12 mouse cellular contexts compared by ENCODE assay signal in genomic region chr3:107546956-107547355, GRCm38 (mm10). TPM values are rescaled to one million over a fixed set of nuclear protein-coding genes. Genes with fewer than 3 reads are reported as not detected.
DNase-seq lines count a peak whose midpoint lies in the region; ATAC-seq lines count a peak whose summit lies in the region.
"Had no signal": no experiment of that assay in that cellular context is flagged by ENCODE, and none has a peak within 500 bp of the region (broad histone marks: within the 10 kb centered on the region; RNA-seq: fewer than 3 reads in every experiment).

No protein-coding gene starts in this region.

- no peak overlapping the region for H3K4me2 ChIP-seq in hindbrain, embryonic 13.5 days
- no peak overlapping the region for H3K4me2 ChIP-seq in heart, embryonic 16.5 days (ENCODE audit: low read depth, low read length)
- no peak overlapping the region for H3K4me2 ChIP-seq in limb, embryonic 15.5 days

- 61% methylated on average over 2 of the region's 2 CpGs for WGBS in hindbrain, embryonic 13.5 days
- 81% methylated on average over 2 of the region's 2 CpGs for WGBS in hindbrain, embryonic 10.5 days
- WGBS in heart, embryonic 16.5 days, result 42% methylated on average over 2 of the region's 2 CpGs
- 27% methylated on average over 2 of the region's 2 CpGs for WGBS in limb, embryonic 15.5 days

- H3K27ac ChIP-seq in hindbrain, embryonic 13.5 days, result 0 out of 2 replicates have a peak overlapping the region, but pooled peaks have one; percentile 19
- no peak overlapping the region for H3K27ac ChIP-seq in hindbrain, embryonic 10.5 days
- no peak overlapping the region for H3K27ac ChIP-seq in heart, embryonic 16.5 days (ENCODE audit: low read length)
- H3K27ac ChIP-seq in limb, embryonic 15.5 days, result no peak overlapping the region

- no peaks in the 10 kb centered on the region for H3K9me3 ChIP-seq in hindbrain, embryonic 13.5 days
- H3K9me3 ChIP-seq in hindbrain, embryonic 10.5 days, result no peaks in the 10 kb centered on the region
- no peaks in the 10 kb centered on the region for H3K9me3 ChIP-seq in heart, embryonic 16.5 days (replicated peaks; ENCODE audit: control insufficient read depth, low read length)
- H3K9me3 ChIP-seq in limb, embryonic 15.5 days, result no peaks in the 10 kb centered on the region
- H3K9me3 ChIP-seq: G1E had no signal

- peak; percentile 63 for ATAC-seq in hindbrain, embryonic 13.5 days (ENCODE audit: low FRiP score)
- peak; percentile 76 for ATAC-seq in heart, embryonic 16.5 days (replicated peaks; ENCODE audit: extremely low read depth, insufficient read depth, low FRiP score)
- ATAC-seq in limb, embryonic 15.5 days (ENCODE audit: insufficient number of reproducible peaks, low FRiP score, low TSS enrichment, low read depth), result 0 out of 2 replicates have a peak, but pooled peaks have one; percentile 38

- H3K4me3 ChIP-seq in hindbrain, embryonic 13.5 days, result no peak overlapping the region
- H3K4me3 ChIP-seq in hindbrain, embryonic 10.5 days, result no peak overlapping the region
- H3K4me3 ChIP-seq in heart, embryonic 16.5 days (ENCODE audit: low read length), result no peak overlapping the region
- H3K4me3 ChIP-seq in limb, embryonic 15.5 days, result no peak overlapping the region

- H3K36me3 ChIP-seq in hindbrain, embryonic 13.5 days, result no peaks in the 10 kb centered on the region
- H3K36me3 ChIP-seq in hindbrain, embryonic 10.5 days, result no peaks in the 10 kb centered on the region
- H3K36me3 ChIP-seq in heart, embryonic 16.5 days (ENCODE audit: control insufficient read depth, insufficient read depth), result no peaks in the 10 kb centered on the region
- H3K36me3 ChIP-seq in limb, embryonic 15.5 days, result no peaks in the 10 kb centered on the region
- H3K36me3 ChIP-seq: G1E had no signal

- DNase-seq in hindbrain, embryonic 10.5 days (ENCODE audit: low spot score), result no peak
- DNase-seq in cerebellum, adult 11-12 months, result peak; percentile 81
- no peak for DNase-seq in urinary bladder, postnatal 10 days (ENCODE audit: low spot score)
- no peak for DNase-seq in gastrocnemius, postnatal 4 days (ENCODE audit: low spot score in 2 of 2)
- DNase-seq in testis, postnatal 14 days (ENCODE audit: low spot score), result no peak
- DNase-seq: lung, postnatal 10 days; thymus, adult 18-20 months had no signal

- 0 out of 2 replicates have a peak, but pooled peaks cover 3% of the 10 kb centered on the region for H3K27me3 ChIP-seq in hindbrain, embryonic 13.5 days
- no peaks in the 10 kb centered on the region for H3K27me3 ChIP-seq in hindbrain, embryonic 10.5 days (ENCODE audit: insufficient read depth, poor library complexity, severe bottlenecking)
- H3K27me3 ChIP-seq in heart, embryonic 16.5 days (ENCODE audit: control insufficient read depth, insufficient read depth, low read length), result no peaks in the 10 kb centered on the region
- H3K27me3 ChIP-seq in limb, embryonic 15.5 days, result no peaks in the 10 kb centered on the region

- H3K4me1 ChIP-seq in hindbrain, embryonic 13.5 days (replicated peaks), result peaks cover 26% of the 10 kb centered on the region
- H3K4me1 ChIP-seq in hindbrain, embryonic 10.5 days (replicated peaks), result peaks cover 15% of the 10 kb centered on the region; the same call in 1 of the 2 replicates
- peaks cover 8% of the 10 kb centered on the region for H3K4me1 ChIP-seq in heart, embryonic 16.5 days (ENCODE audit: control insufficient read depth, insufficient read depth, low read length)
- H3K4me1 ChIP-seq in limb, embryonic 15.5 days, result peaks cover 22% of the 10 kb centered on the region

- H3K9ac ChIP-seq in hindbrain, embryonic 13.5 days, result no peak overlapping the region
- H3K9ac ChIP-seq in heart, embryonic 16.5 days (ENCODE audit: low read length), result no peak overlapping the region
- no peak overlapping the region for H3K9ac ChIP-seq in limb, embryonic 15.5 days

RNA-seq across cellular contexts. Expression of gene Ubl4b, which starts 7.9 kb away (rescaled TPM):
- polyA plus RNA-seq in hindbrain, embryonic 13.5 days (2015; fragmentation: Nextera tagmentation; extraction: Ambion mirVana), result not detected in 2 replicates
- polyA plus RNA-seq in hindbrain, embryonic 10.5 days (2016; fragmentation: Nextera tagmentation; extraction: Ambion mirVana), result not detected in 2 replicates
- 0.11 TPM in 1 of 2 replicates, not detected in the other for polyA plus RNA-seq in heart, embryonic 16.5 days (2015; fragmentation: Nextera tagmentation; extraction: Ambion mirVana)
- 0.16 TPM in 1 of 2 replicates, not detected in the other for polyA plus RNA-seq in limb, embryonic 15.5 days (2015; fragmentation: Nextera tagmentation; extraction: Ambion mirVana)
- total RNA-seq in gastrocnemius, postnatal 4 days (2021), result not detected
- total RNA-seq: gastrocnemius, adult 18-20 months had no signal
- polyA plus RNA-seq: G1E had no signal

RNA-seq across cellular contexts. Expression of gene Slc6a17, which starts 29.1 kb away (rescaled TPM):
- polyA plus RNA-seq in hindbrain, embryonic 13.5 days (2015; fragmentation: Nextera tagmentation; extraction: Ambion mirVana), result 10.0 and 10.6 TPM in 2 replicates
- 2.7 and 3.2 TPM in 2 replicates for polyA plus RNA-seq in hindbrain, embryonic 10.5 days (2016; fragmentation: Nextera tagmentation; extraction: Ambion mirVana)
- polyA plus RNA-seq in heart, embryonic 16.5 days (2015; fragmentation: Nextera tagmentation; extraction: Ambion mirVana), result 4.6 and 5.7 TPM in 2 replicates
- 6.5 TPM in 2 replicates for polyA plus RNA-seq in limb, embryonic 15.5 days (2015; fragmentation: Nextera tagmentation; extraction: Ambion mirVana)
- 1 to 10 TPM; 1.2 to 1.4 TPM for total RNA-seq in gastrocnemius, postnatal 4 days (2021)
- polyA plus RNA-seq: G1E had no signal

RNA-seq across cellular contexts. Expression of gene Alx3, which starts 47.9 kb away (rescaled TPM):
- 0.31 and 0.62 TPM in 2 replicates for polyA plus RNA-seq in hindbrain, embryonic 13.5 days (2015; fragmentation: Nextera tagmentation; extraction: Ambion mirVana)
- 2.7 and 7.1 TPM in 2 replicates for polyA plus RNA-seq in hindbrain, embryonic 10.5 days (2016; fragmentation: Nextera tagmentation; extraction: Ambion mirVana)
- polyA plus RNA-seq in heart, embryonic 16.5 days (2015; fragmentation: Nextera tagmentation; extraction: Ambion mirVana), result 0.10 and 0.26 TPM in 2 replicates
- 10.4 and 10.5 TPM in 2 replicates for polyA plus RNA-seq in limb, embryonic 15.5 days (2015; fragmentation: Nextera tagmentation; extraction: Ambion mirVana)
- not detected for total RNA-seq in gastrocnemius, postnatal 4 days (2021)
- total RNA-seq: gastrocnemius, adult 18-20 months had no signal
- polyA plus RNA-seq: G1E had no signal
